Mouse (Mus musculus): ENCODE measurements around the gene Spindoc.

Spindoc gene

GRCm38 (mm10) chr19:7334049-7334448 is 48.7 kb downstream of the Spindoc start:
- no peak for DNase-seq (ENCODE audit: low spot score)

- DNase-seq (ENCODE audit: low spot score): no peak
Observed at GRCm38 (mm10) chr19:7321391-7321790, 61.4 kb downstream of the Spindoc start.

- DNase-seq (ENCODE audit: low spot score): no peak
Observed at GRCm38 (mm10) chr19:7320181-7320580, 62.6 kb downstream of the Spindoc start.

GRCm38 (mm10) chr19:7317716-7318115 is 65.1 kb downstream of the Spindoc start:
- DNase-seq (ENCODE audit: low spot score): no peak

- no peak for DNase-seq (ENCODE audit: low spot score)
Observed at GRCm38 (mm10) chr19:7316822-7317221, 66.0 kb downstream of the Spindoc start.

- DNase-seq (ENCODE audit: low spot score): no peak
Observed at GRCm38 (mm10) chr19:7315587-7315984, 67.2 kb downstream of the Spindoc start.

GRCm38 (mm10) chr19:7314976-7315586 is 67.7 kb downstream of the Spindoc start:
- no peak for DNase-seq (ENCODE audit: low spot score)

- DNase-seq (ENCODE audit: low spot score): no peak
Observed at GRCm38 (mm10) chr19:7313660-7314059, 69.1 kb downstream of the Spindoc start.

- DNase-seq (ENCODE audit: low spot score): no peak
Observed at GRCm38 (mm10) chr19:7311306-7311705, 71.5 kb downstream of the Spindoc start.

- DNase-seq (ENCODE audit: low spot score): no peak
Observed at GRCm38 (mm10) chr19:7310704-7311103, 72.1 kb downstream of the Spindoc start.

- no peak for DNase-seq (ENCODE audit: low spot score)
Observed at GRCm38 (mm10) chr19:7309738-7310330, 73.0 kb downstream of the Spindoc start.

- DNase-seq (ENCODE audit: low spot score): no peak
Observed at GRCm38 (mm10) chr19:7307995-7308770, 74.6 kb downstream of the Spindoc start.

- no peak for DNase-seq (ENCODE audit: low spot score)
Observed at GRCm38 (mm10) chr19:7306968-7307367, 75.8 kb downstream of the Spindoc start.

- no peak for DNase-seq (ENCODE audit: low spot score)
Observed at GRCm38 (mm10) chr19:7305380-7306310, 77.1 kb downstream of the Spindoc start.

- no peak for DNase-seq (ENCODE audit: low spot score)
Observed at GRCm38 (mm10) chr19:7304801-7305200, 78.0 kb downstream of the Spindoc start.

All from ovary, postnatal 10 days (tissue).